Mouse (Mus musculus) E14TG2a.4 (cell line): ENCODE data around the gene 3110082J24Rik.
A peak's percentile ranks its signal among the peaks of the same experiment; 100 is the strongest.

Source experiments
- H3K27me3 ChIP-seq: 2 replicates; pipeline ENCODE4 v1.6.1; 2014; ENCODE audit warnings: low read length, control low read depth; ENCODE audit not compliant: insufficient read depth
- H3K36me3 ChIP-seq: 2 replicates; pipeline ENCODE4 v1.6.1; 2014; ENCODE audit warnings: low read length, control low read depth; ENCODE audit not compliant: insufficient read depth
- H3K4me1 ChIP-seq: replicated peaks from 2 replicates; pipeline ENCODE4 v1.6.1; 2014; ENCODE audit warnings: low read depth, low read length, control low read depth
- H3K4me3 ChIP-seq: replicated peaks from 2 replicates; pipeline ENCODE4 v1.5.1; 2014; ENCODE audit warnings: mild to moderate bottlenecking, low read length
- H3K9me3 ChIP-seq: 2 replicates; pipeline ENCODE4 v1.6.1; 2014; ENCODE audit warnings: low read length, control low read depth
- CTCF ChIP-seq: conservative IDR thresholded peaks from 2 replicates; pipeline ENCODE4 v1.5.1; 2014; ENCODE audit warnings: low read length
- NANOG ChIP-seq: IDR thresholded peaks from 2 replicates; pipeline ENCODE4 v1.6.1; 2014; ENCODE audit warnings: borderline replicate concordance, low read length, mixed read lengths
- POU5F1 ChIP-seq: IDR thresholded peaks from 2 replicates; pipeline ENCODE4 v1.6.1; 2014; ENCODE audit warnings: low read length, borderline replicate concordance

3110082J24Rik gene

DNA sequence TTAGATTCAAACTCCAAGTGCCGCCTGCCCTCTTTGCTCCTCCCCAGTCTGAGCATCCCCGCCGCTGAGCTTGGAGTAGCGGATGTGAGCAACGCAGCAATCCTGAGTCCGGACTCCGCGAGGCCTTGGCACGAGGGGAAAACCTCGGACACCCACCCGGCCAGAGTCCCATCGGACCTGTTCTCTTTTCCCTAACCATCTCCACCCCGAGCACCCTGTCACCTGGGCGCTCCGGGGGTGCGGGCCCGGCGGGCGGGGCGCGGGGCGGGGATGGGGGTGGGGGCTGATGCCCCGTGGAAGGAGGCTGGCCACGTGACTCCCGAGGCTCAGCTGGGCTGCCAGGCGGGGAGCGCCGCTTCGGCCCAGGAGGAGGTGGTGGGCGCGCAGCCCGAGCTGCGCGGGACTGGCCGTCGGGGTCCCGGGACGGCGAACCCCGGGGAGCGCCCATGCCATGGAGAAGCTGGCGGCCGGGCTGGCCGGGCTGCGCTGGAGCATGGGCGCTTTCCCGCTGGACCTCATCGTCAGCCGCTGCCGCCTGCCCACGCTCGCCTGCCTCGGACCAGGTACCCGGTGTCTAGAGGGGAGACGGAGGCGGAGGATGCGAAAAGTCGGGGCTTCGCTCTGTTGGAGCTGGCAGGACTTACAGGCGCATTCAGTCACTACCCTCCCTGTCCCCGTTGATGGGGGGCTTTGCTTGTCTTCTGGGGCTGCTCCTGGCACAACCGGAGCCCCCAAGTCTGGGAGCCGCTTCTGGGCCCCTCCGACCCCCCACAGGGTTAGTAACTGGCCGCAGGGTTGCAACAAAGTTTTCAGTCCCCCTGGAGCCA is 832 bp downstream of the 3110082J24Rik start, which contains the start of gene Garem2:
Garem2 (plus strand) TSS at position 321 of the 827 bp plus-strand sequence.
- no peak for TF ChIP-seq POU5F1
- no peak for TF ChIP-seq CTCF
- TF ChIP-seq NANOG = no peak
- Histone ChIP-seq H3K9me3 (no peaks in the 10 kb centered on the region), H3K4me1 (peaks cover 43% of the 10 kb centered on the region), H3K4me3 (peak within 1 kb of the TSS; percentile 84), H3K27me3 (peaks cover 65% of the 10 kb centered on the region), H3K36me3 (no peaks in the 10 kb centered on the region)

DNA sequence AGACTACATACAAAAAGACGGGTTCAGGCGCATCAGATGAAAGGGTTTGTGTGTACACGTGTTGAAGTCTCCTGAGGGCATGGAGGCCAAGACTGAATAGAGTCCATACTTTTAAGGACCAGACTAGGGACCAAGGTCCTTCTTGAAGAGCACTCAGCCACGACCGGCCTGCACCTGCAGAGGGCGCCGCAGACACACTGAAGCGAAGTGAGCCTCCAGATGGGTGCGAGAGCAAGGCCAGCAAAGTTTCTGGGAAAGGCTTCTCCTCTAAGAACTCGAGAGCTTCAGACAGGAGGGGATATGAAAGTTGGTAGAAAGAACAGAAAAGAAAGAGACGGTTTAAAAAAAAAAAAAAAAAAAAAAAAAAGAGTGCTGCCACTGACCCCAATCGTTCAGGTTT is 1.5 kb downstream of the 3110082J24Rik start:
- H3K36me3 ChIP-seq = no peaks in the 10 kb centered on the region
- H3K4me1 ChIP-seq = peaks cover 37% of the 10 kb centered on the region
- TF ChIP-seq CTCF (peak; percentile 66), NANOG (no peak)
- no peaks in the 10 kb centered on the region for H3K9me3 ChIP-seq
- peaks cover 58% of the 10 kb centered on the region for H3K27me3 ChIP-seq
- no peak overlapping the region for H3K4me3 ChIP-seq

DNA sequence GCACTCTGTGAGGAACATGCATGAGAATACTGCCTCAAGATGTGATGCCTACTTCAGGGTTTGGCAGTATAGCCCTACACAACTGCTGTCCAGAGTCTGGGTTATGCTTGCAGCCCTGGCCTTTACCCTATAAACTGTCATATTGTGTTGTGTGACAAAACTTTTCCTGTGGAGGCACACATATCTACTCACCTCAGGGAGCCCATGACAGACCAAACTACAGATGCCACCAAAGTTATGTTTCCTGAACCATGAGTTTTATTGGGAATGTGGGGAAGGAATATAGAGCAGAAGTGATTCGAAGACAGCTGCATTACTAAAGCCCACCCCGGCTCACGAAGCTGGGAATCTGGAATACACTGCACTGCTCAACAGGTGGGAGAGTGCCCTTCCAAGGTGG is 2.5 kb downstream of the 3110082J24Rik start:
- Histone ChIP-seq H3K4me3 (no peak overlapping the region), H3K9me3 (no peaks in the 10 kb centered on the region), H3K4me1 (peaks cover 37% of the 10 kb centered on the region), H3K36me3 (no peaks in the 10 kb centered on the region), H3K27me3 (peaks cover 48% of the 10 kb centered on the region)
- TF ChIP-seq CTCF (no peak), NANOG (no peak), POU5F1 (no peak)

DNA sequence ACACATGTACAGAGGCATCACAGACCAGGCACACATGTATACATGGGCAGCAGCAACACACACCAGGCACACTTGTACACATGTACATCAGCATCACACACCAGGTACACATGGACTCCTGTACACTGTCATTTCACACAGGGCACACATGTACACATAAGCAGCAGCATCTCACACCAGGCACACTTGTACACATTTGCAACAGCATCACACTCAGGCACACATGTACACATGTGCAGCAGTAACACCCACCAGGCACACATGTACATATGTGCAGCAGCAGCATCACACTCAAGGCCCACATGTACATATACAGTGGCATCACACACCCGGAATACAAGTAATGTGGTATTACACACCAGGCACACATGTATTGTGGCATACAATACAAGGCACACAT is 7.6 kb downstream of the 3110082J24Rik start:
- H3K27me3 ChIP-seq = peaks cover 7% of the 10 kb centered on the region
- no peaks in the 10 kb centered on the region for H3K9me3 ChIP-seq
- TF ChIP-seq NANOG (no peak), POU5F1 (no peak), CTCF (no peak)
- no peaks in the 10 kb centered on the region for H3K36me3 ChIP-seq
- no peak overlapping the region for H3K4me3 ChIP-seq
- H3K4me1 ChIP-seq = no peaks in the 10 kb centered on the region

DNA sequence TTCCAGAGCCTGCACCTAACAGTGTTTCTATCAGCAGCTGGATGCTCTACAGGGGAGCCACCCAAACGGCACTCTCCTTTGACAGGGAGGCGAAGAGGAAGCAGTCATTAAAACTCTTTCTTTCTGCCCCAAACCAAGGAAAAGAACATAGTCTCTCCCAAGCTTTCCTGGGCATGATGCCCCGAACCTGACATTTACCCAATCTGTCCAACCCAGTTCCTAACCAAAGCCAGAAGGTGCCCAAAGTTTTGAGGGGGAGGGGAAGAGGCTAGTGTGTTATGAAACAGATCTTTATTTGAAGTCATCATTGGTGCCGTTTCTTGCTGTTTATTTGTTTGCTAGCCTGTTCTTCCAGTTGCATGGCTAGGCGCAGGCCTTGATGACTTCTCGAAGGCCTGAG is 10.2 kb downstream of the 3110082J24Rik start:
- TF ChIP-seq POU5F1 (no peak), CTCF (no peak), NANOG (no peak)
- Histone ChIP-seq H3K4me1 (peaks cover 11% of the 10 kb centered on the region), H3K4me3 (no peak overlapping the region), H3K9me3 (peaks cover 10% of the 10 kb centered on the region), H3K36me3 (no peaks in the 10 kb centered on the region), H3K27me3 (no peaks in the 10 kb centered on the region)

DNA sequence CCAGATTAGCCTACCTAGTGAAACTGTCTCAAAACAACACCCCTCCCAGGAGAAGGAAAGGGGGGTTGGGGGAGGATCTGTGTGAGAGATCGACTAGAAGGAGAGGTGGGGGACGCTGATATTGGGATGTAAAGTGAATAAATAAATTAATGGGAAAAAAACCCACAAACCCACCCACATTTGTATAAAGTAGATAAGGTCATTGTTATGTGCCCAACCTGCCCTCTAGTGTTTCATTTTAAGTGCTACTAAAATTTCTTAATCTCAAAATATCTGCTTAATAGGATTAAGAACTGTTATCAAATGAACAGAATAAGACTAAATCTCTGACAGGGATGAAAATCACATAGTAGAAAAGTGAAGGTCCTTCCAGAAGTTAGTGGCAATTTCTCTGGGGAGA is 11.5 kb downstream of the 3110082J24Rik start:
- Histone ChIP-seq H3K4me3 (no peak overlapping the region), H3K36me3 (no peaks in the 10 kb centered on the region), H3K27me3 (no peaks in the 10 kb centered on the region), H3K9me3 (peaks cover 16% of the 10 kb centered on the region), H3K4me1 (peaks cover 11% of the 10 kb centered on the region)
- no peak for TF ChIP-seq CTCF
- no peak for TF ChIP-seq NANOG
- no peak for TF ChIP-seq POU5F1

DNA sequence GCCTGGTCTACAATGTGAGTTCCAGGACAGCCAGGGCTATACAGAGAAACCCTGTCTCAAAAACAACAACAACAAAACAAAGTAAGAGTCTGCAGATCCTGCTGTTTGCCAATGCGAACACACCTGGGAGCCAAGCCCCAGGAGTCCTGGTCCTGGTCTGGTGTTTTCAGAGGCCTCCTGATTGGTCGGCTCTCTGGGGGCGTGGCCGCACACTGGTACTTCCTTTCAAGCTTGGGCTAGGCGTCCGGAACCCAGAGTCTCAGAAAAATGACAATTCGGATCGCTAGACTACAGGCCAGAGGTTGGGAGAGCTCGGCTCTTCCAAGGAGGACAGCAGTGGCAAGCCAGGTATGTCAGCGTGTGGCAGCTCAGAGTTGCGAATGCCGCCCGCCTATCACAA is 13.2 kb downstream of the 3110082J24Rik start:
- Histone ChIP-seq H3K9me3 (peaks cover 20% of the 10 kb centered on the region), H3K4me3 (peak overlapping the region; percentile 64), H3K4me1 (peaks cover 11% of the 10 kb centered on the region), H3K36me3 (no peaks in the 10 kb centered on the region), H3K27me3 (no peaks in the 10 kb centered on the region)
- no peak for TF ChIP-seq CTCF
- no peak for TF ChIP-seq NANOG
- TF ChIP-seq POU5F1 = no peak

DNA sequence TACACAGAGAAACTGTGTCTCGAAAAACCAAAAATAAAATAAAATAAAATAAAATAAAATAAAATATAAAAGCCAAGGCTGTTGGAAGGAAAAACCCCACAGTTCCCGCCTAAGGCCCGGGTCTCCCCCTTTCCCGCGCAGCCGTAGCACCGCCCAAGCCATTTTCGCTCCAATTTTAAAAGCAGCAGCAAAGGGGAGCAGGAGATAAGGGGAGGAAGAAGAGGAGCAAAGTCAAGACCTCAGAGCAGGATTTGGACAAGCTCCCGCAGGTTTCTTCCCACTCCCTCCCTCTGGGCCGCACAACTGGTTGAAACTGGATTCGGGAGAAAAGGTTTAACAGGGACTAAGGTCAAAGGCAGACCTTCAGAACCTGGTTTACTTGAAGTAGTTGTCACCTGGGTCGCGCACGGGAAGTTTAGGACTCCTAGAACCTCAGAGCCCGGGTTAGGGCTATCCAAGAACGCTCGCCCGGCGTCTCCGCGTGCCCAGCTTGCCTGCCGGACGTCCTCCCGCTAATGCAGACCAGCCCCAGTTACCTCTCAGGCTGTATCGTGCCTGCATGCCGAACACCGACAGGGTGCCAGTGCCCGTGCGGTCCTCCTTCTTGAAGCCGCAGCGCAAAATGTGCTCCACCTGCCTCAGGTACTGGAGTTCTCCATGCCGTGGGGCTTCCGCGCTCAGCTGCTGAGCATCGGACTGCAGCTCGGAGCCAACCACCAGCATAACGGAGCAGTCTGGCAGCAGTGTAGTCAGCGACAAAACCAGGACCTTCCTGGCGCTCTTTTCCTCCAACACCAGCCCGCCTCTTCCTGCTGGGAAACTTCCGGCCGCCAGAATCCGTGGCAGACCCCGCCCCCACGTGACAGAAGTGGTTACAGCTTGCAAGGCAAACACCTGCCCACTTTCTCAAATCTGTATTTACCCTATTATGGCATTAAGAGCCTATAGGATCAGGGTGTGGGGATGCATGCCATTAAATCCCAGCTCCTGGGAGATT is 32.8 kb downstream of the 3110082J24Rik start, which contains the start of gene Tyms:
Tyms (minus strand) TSS at position 793 of the 997 bp plus-strand sequence.
- peaks cover 26% of the 10 kb centered on the region for H3K4me1 ChIP-seq
- H3K4me3 ChIP-seq = peak within 1 kb of the TSS; percentile 98
- H3K36me3 ChIP-seq = peaks cover 40% of the 10 kb centered on the region
- H3K9me3 ChIP-seq = peaks cover 3% of the 10 kb centered on the region; the same call in 1 of the 2 replicates
- no peaks in the 10 kb centered on the region for H3K27me3 ChIP-seq
- TF ChIP-seq POU5F1 = no peak
- TF ChIP-seq CTCF = no peak
- no peak for TF ChIP-seq NANOG
